8 mouse cellular contexts compared by ENCODE assay signal in genomic region chr11:118289999-118290889, GRCm38 (mm10). TPM values are rescaled to one million over a fixed set of nuclear protein-coding genes. Genes with fewer than 3 reads are reported as not detected.
DNase-seq lines count a peak whose midpoint lies in the region; ATAC-seq and TF ChIP-seq lines count a peak whose summit lies in the region.

Gene Usp36 (minus strand): TSS chr11:118290244.

- peak within 1 kb of the TSS; percentile 90 for H3K4me3 ChIP-seq in ES-Bruce4 (ENCODE audit: low read depth, low read length)
- peak within 1 kb of the TSS; percentile 90 for H3K4me3 ChIP-seq in forebrain, embryonic 13.5 days
- peak within 1 kb of the TSS; percentile 74 for H3K4me3 ChIP-seq in liver, postnatal 0 days (ENCODE audit: low read depth, low read length)
- H3K4me3 ChIP-seq in neural tube, embryonic 14.5 days (ENCODE audit: low read depth, low read length) = peak within 1 kb of the TSS; percentile 94

- no peaks in the 10 kb centered on the region for H3K4me1 ChIP-seq in ES-Bruce4 (ENCODE audit: control insufficient read depth, insufficient read depth, low read length)
- peaks cover 20% of the 10 kb centered on the region for H3K4me1 ChIP-seq in forebrain, embryonic 13.5 days
- H3K4me1 ChIP-seq in liver, postnatal 0 days (ENCODE audit: insufficient read depth) = peaks cover 18% of the 10 kb centered on the region
- H3K4me1 ChIP-seq in neural tube, embryonic 14.5 days (ENCODE audit: control insufficient read depth, insufficient read depth, low read length) = peaks cover 10% of the 10 kb centered on the region

- peak; percentile 97 for ATAC-seq in cerebellum, adult (ENCODE audit: insufficient number of reproducible peaks, low FRiP score, low TSS enrichment)
- peak; percentile 99 for ATAC-seq in forebrain, embryonic 13.5 days
- ATAC-seq in liver, postnatal 0 days = peak; percentile 98
- ATAC-seq in neural tube, embryonic 14.5 days (ENCODE audit: low read depth) = peak; percentile 99

- intact Hi-C loops in heart, postnatal 10 days (cut with DNase I) = no loop called here

- H3K9me3 ChIP-seq in ES-Bruce4 (replicated peaks; ENCODE audit: control insufficient read depth, insufficient read depth, low read length, poor library complexity, severe bottlenecking) = no peaks in the 10 kb centered on the region
- no peaks in the 10 kb centered on the region for H3K9me3 ChIP-seq in forebrain, embryonic 13.5 days (replicated peaks)
- H3K9me3 ChIP-seq in liver, postnatal 0 days (ENCODE audit: low read length) = no peaks in the 10 kb centered on the region
- no peaks in the 10 kb centered on the region for H3K9me3 ChIP-seq in neural tube, embryonic 14.5 days (ENCODE audit: control insufficient read depth, low read length)

- peak; percentile 22; the same call in 1 of the 2 replicates for TF ChIP-seq EP300 in ES-Bruce4 (IDR thresholded peaks at IDR 0.05; ENCODE audit: insufficient read depth, low read depth, low read length)
- TF ChIP-seq EP300 in liver, postnatal 0 days (IDR thresholded peaks at IDR 0.05; ENCODE audit: low read depth) = peak; percentile 36; the same call in 1 of the 2 replicates

- peak; percentile 92 for TF ChIP-seq POLR2A in ES-Bruce4 (IDR thresholded peaks at IDR 0.05; ENCODE audit: insufficient read depth, low read length)

- peak within 1 kb of the TSS; percentile 90 for H3K4me2 ChIP-seq in forebrain, embryonic 13.5 days
- H3K4me2 ChIP-seq in liver, postnatal 0 days (ENCODE audit: low read depth, low read length) = peak within 1 kb of the TSS; percentile 98
- H3K4me2 ChIP-seq in neural tube, embryonic 14.5 days (ENCODE audit: low read depth, low read length) = peak within 1 kb of the TSS; percentile 85

- H3K27me3 ChIP-seq in ES-Bruce4 (ENCODE audit: control insufficient read depth, insufficient read depth, low read length, poor library complexity, severe bottlenecking) = no peaks in the 10 kb centered on the region
- no peaks in the 10 kb centered on the region for H3K27me3 ChIP-seq in forebrain, embryonic 13.5 days
- no peaks in the 10 kb centered on the region for H3K27me3 ChIP-seq in liver, postnatal 0 days (ENCODE audit: insufficient read depth, low read length)
- no peaks in the 10 kb centered on the region for H3K27me3 ChIP-seq in neural tube, embryonic 14.5 days (ENCODE audit: control insufficient read depth, insufficient read depth, low read length)

- WGBS in forebrain, embryonic 13.5 days = 1% methylated on average over 68 of the region's 68 CpGs
- under 1% methylated on average over 68 of the region's 68 CpGs for WGBS in large intestine, adult 2 months
- WGBS in liver, postnatal 0 days (ENCODE audit: insufficient replicate concordance) = 2% methylated on average over 63 of the region's 68 CpGs
- under 1% methylated on average over 68 of the region's 68 CpGs for WGBS in neural tube, embryonic 14.5 days

- H3K36me3 ChIP-seq in ES-Bruce4 (ENCODE audit: control insufficient read depth, insufficient read depth, low read length, poor library complexity, severe bottlenecking) = peaks cover 21% of the 10 kb centered on the region
- H3K36me3 ChIP-seq in forebrain, embryonic 13.5 days (ENCODE audit: poor library complexity, severe bottlenecking) = peaks cover 25% of the 10 kb centered on the region
- peaks cover 13% of the 10 kb centered on the region for H3K36me3 ChIP-seq in liver, postnatal 0 days (replicated peaks; ENCODE audit: insufficient read depth, low read length)
- H3K36me3 ChIP-seq in neural tube, embryonic 14.5 days (ENCODE audit: control insufficient read depth, insufficient read depth, low read length) = peaks cover 20% of the 10 kb centered on the region

- peak; percentile 100 for DNase-seq in heart, postnatal 10 days
- peak; percentile 99 for DNase-seq in large intestine, adult 2 months (ENCODE audit: low read depth, low spot score)
- DNase-seq in liver, postnatal 0 days = peak; percentile 99
- DNase-seq in testis, postnatal 10 days (ENCODE audit: low spot score) = peak; percentile 99

- peak within 1 kb of the TSS; percentile 29; the same call in 1 of the 2 replicates for H3K27ac ChIP-seq in ES-Bruce4 (ENCODE audit: insufficient read depth, low read length)
- peak within 1 kb of the TSS; percentile 81 for H3K27ac ChIP-seq in forebrain, embryonic 13.5 days
- peak within 1 kb of the TSS; percentile 89 for H3K27ac ChIP-seq in liver, postnatal 0 days (ENCODE audit: low read depth)
- H3K27ac ChIP-seq in neural tube, embryonic 14.5 days (ENCODE audit: low read depth, low read length) = peak within 1 kb of the TSS; percentile 92

- no peak for TF ChIP-seq CTCF in ES-Bruce4 (IDR thresholded peaks at IDR 0.05; ENCODE audit: low read depth, low read length)
- TF ChIP-seq CTCF in liver, postnatal 0 days (IDR thresholded peaks at IDR 0.05; ENCODE audit: low read depth) = no peak

- H3K9ac ChIP-seq in ES-Bruce4 (ENCODE audit: low read depth, poor library complexity, severe bottlenecking) = peak within 1 kb of the TSS; percentile 76
- peak within 1 kb of the TSS; percentile 93 for H3K9ac ChIP-seq in forebrain, embryonic 13.5 days
- peak within 1 kb of the TSS; percentile 85 for H3K9ac ChIP-seq in liver, postnatal 0 days (replicated peaks)
- peak within 1 kb of the TSS; percentile 91 for H3K9ac ChIP-seq in neural tube, embryonic 14.5 days (replicated peaks; ENCODE audit: low read depth, low read length)

RNA-seq across cellular contexts. Expression of gene Usp36, which starts in this region (rescaled TPM):
- polyA plus RNA-seq in ES-Bruce4 (2011; ENCODE audit: insufficient read depth, insufficient read length, low read depth, missing spikeins) = 26.1 and 26.8 TPM in 2 replicates
- polyA plus RNA-seq in forebrain, embryonic 13.5 days (2015; fragmentation: Nextera tagmentation; extraction: Ambion mirVana) = 14.1 and 16.9 TPM in 2 replicates
- 10 to 100 TPM; 13.9 TPM for total RNA-seq in heart, postnatal 10 days (2021)
- polyA plus RNA-seq in large intestine, adult 2 months (2012; rRNA removed) = 10.4 and 11.2 TPM in 2 replicates
- 3.2 and 3.8 TPM in 2 replicates for polyA plus RNA-seq in liver, postnatal 0 days (2015; fragmentation: Nextera tagmentation; extraction: Ambion mirVana)
- 14.5 and 15.2 TPM in 2 replicates for polyA plus RNA-seq in neural tube, embryonic 14.5 days (2014; fragmentation: Nextera tagmentation; extraction: Ambion mirVana)

Comparison
In these comparisons a context has a peak if more than half of its experiments do, and no peak if none do; other contexts are left out.
1. Peak in every context shown above with its lines: DNase-seq, ATAC-seq, H3K4me3 ChIP-seq and H3K27ac ChIP-seq.
2. H3K27ac ChIP-seq: peak in every context shown above with its lines; median percentile 92 in neural tube, embryonic 14.5 days; 89 in liver, postnatal 0 days; 81 in forebrain, embryonic 13.5 days; 29 in ES-Bruce4.